Mouse (Mus musculus) heart, postnatal 25 days (tissue): ENCODE results near the gene Sdad1. TPM values are rescaled to one million over a fixed set of nuclear protein-coding genes. Genes with fewer than 3 reads are reported as not detected.

Experiments used
- DNase-seq: peaks from one replicate; pipeline ENCODE4 v3.0.0; 2022; ENCODE audit warnings: low spot score
- intact Hi-C: fragments of 180-260 bp; cut with DNase I; formaldehyde crosslinking; loops from one replicate; pipeline ENCODE4 v1.15.1; 2025
- total RNA-seq, 2 experiments: library from RNA; stranded (reverse); gene quantifications; 2 replicates each; pipeline ENCODE4 v1.2.3; 2021

Gene Sdad1
- total RNA-seq, 2 experiments from 2014 or later: 11.2 to 12.3 TPM

DNA sequence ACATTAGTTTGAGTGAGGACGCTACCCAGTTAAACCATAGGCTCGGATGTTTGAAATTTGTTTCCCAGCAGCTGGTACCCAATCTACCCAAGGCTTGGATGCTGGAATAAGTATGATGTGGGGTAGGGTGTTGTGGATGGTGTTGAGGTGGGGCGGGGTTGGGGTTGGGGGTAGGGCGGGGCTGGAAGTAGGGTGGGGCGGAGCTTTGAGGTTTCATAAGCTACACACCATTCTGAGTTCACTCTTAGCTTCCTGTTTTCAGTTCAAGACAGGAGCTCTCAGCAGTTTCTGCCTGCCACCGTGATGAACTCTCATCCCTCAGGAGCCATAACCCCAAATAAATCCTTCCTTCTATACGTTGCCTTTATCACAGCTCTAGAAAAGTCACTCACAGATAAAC is 7.8 kb upstream of the Sdad1 start:
- DNase-seq: no peak
- intact Hi-C loops: loop anchor here (10.0 kb wide), 1 partner anchor 187 kb away; the partner anchor contains the start of gene Scarb2

- DNase-seq: no peak
- intact Hi-C loops: loop anchor here (1.0 to 10.0 kb wide), 2 partner anchors 85 to 191 kb away; partner anchors contain the start of gene Scarb2
These were observed 3.5 kb upstream of the Sdad1 start for GRCm38 (mm10) chr5:92313776-92314175.

- intact Hi-C loops: loop anchor here (1.0 to 10.0 kb wide), 2 partner anchors 69 to 193 kb away; partner anchors contain the start of gene Scarb2
- DNase-seq: peak; percentile 58
These were observed 1.9 kb upstream of the Sdad1 start for GRCm38 (mm10) chr5:92312046-92312715.

DNA sequence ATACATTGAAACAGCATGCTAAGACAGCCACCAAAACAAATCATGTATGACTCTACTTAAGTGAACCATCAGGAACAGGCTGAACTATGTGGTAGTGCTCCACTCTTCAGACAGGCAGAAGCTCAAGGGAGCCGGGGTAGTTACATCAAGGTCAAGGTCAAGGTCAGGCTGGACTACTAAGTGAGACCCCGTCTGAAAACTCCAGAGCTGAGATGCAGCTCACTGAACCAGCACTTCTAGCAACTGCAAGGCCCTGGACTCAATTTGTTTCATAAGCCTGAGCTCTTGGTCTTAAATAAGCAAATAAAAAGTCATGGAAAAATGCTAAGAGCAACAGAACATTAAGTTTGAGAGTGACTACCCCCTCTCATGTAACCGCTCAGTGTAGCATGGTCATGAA is 6.0 kb downstream of the Sdad1 start:
- no peak for DNase-seq
- intact Hi-C loops: no loop called here

GRCm38 (mm10) chr5:92302149-92302840 is 8.0 kb downstream of the Sdad1 start:
- DNase-seq: no peak
- intact Hi-C loops: no loop called here

DNA sequence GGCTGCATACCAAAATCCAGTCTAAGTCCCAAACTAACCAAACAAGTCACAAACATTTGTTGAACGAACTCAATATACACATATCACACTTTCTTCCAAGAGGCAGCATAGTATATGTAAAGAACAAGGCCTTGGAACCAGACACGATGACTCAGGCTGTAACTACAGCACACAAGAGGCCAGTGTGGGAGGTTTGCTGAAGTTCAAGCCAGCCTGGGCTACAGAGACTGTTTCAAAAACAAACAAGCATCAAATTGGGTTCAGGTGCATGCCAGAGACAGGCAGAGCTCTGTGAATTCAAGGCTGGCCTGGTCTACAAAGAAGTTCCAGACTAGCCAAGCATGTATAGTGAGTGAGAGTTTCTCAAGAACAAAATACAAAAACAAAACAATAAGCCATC is 15.8 kb downstream of the Sdad1 start:
- no peak for DNase-seq
- intact Hi-C loops: no loop called here

- intact Hi-C loops: no loop called here
- no peak for DNase-seq
These were observed 18.4 kb downstream of the Sdad1 start for GRCm38 (mm10) chr5:92291652-92292414.

GRCm38 (mm10) chr5:92287840-92288239 is 22.4 kb downstream of the Sdad1 start:
- intact Hi-C loops: no loop called here
- no peak for DNase-seq

GRCm38 (mm10) chr5:92283107-92283506 is 27.2 kb downstream of the Sdad1 start:
- intact Hi-C loops: no loop called here
- DNase-seq: no peak

GRCm38 (mm10) chr5:92282571-92282970 is 27.7 kb downstream of the Sdad1 start:
- no peak for DNase-seq
- intact Hi-C loops: no loop called here

- no peak for DNase-seq
- intact Hi-C loops: no loop called here
These were observed 31.2 kb downstream of the Sdad1 start for GRCm38 (mm10) chr5:92278942-92279537.

- peak; percentile 83 for DNase-seq
- intact Hi-C loops: no loop called here
These were observed 32.6 kb downstream of the Sdad1 start, which contains the start of gene Naaa for GRCm38 (mm10) chr5:92277437-92278394. Gene Naaa, minus strand, starts transcription at chr5:92278170.

- intact Hi-C loops: no loop called here
- DNase-seq: no peak
These were observed 39.8 kb downstream of the Sdad1 start for GRCm38 (mm10) chr5:92270496-92270895.

GRCm38 (mm10) chr5:92263761-92264359 is 46.4 kb downstream of the Sdad1 start:
- DNase-seq: peak; percentile 63
- intact Hi-C loops: no loop called here

GRCm38 (mm10) chr5:92262646-92263045 is 47.6 kb downstream of the Sdad1 start:
- DNase-seq: no peak
- intact Hi-C loops: no loop called here

DNA sequence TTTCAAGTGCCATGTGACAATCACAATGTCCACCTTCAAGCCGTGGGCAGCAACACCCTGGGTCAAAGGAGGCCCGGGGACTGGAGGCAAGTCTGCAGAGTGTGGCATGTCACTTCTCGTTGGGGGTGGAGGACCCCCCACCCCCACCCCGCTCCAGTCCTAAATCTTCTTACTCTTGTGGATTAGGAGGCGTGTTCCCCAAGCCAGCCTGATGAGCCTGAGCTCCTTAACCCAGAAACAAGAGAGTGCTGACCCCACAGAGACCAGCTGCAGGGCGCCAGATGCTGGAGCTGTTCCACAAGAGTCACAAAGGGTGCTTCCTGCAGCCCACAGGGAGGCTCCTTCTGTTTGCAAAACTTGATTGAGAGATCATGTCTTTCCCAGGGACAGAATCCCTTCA is 54.1 kb downstream of the Sdad1 start, which contains the start of gene Ppef2:
Ppef2 (minus strand) TSS at position 61 of the 400 bp plus-strand sequence.
- no peak for DNase-seq
- intact Hi-C loops: no loop called here

DNA sequence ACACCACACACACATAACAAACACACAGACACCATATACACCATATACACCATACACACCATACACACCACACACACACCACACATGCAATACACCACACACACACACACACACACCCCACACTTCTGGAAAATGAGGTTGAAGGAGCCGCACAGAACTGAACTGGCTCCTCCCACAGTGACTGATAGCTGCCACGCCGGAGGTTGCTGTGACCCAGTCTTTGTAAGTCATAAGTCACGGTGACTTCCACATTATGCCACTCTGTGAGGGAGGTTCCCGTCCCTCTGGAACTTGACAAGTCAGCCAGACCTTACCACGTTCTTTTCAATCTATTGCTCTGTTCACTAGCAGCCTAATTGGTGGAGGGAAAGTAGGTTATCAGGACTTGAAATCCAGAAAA is 55.8 kb downstream of the Sdad1 start:
- intact Hi-C loops: no loop called here
- no peak for DNase-seq

DNA sequence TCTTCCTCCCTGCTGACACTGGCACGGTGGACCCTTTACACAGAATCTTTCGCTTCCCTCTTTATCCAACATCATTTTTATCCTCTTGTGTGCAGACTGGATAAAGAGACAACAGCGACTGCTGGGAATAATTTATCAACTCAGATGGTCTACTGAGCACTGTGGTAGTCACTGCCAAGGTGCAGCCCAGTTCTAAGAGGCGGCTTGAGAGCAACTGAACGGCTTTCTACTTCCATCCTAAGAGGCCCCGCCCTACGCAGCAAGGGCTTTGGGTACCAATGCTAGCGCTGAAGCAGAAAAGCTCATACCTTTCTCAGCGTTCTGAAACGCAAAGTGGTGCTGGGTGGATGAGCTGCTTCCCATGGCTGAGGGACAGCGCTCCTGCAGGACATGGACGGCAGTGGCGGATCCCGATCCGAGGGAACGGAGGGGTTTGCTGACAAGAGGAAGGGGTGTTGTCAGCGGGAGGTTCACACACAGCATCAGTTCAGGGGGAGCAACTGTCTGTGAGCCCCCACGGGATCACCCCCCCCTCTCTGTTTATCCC is 57.4 kb downstream of the Sdad1 start:
- no peak for DNase-seq

More for the DNA sequence above, 57.4 kb downstream of the Sdad1 start:
- intact Hi-C loops: no loop called here
